Mouse (Mus musculus) macrophage (primary cell): Measurements from ENCODE around the gene Tas2r130. TPM values are rescaled to one million over a fixed set of nuclear protein-coding genes. Genes with fewer than 3 reads are reported as not detected.
"Not testable (repeated sequence)": the region's sequence is repeated elsewhere in the genome, so short reads cannot be mapped to it uniquely, and the experiment has no call there.

Experiments used
- H3K27ac ChIP-seq: fragments of 350-480 bp; formaldehyde crosslinking; 2 replicates; pipeline ENCODE4 v1.9.0; 2021
- H3K36me3 ChIP-seq: fragments of 350-480 bp; formaldehyde crosslinking; 2 replicates; pipeline ENCODE4 v1.9.0; 2021; ENCODE audit errors: inconsistent target
- H3K4me3 ChIP-seq: fragments of 350-480 bp; formaldehyde crosslinking; 2 replicates; pipeline ENCODE4 v1.9.0; 2021; ENCODE audit errors: inconsistent target
- H3K79me2 ChIP-seq: fragments of 350-480 bp; formaldehyde crosslinking; 2 replicates; pipeline ENCODE4 v1.9.0; 2021; ENCODE audit errors: inconsistent target
- WGBS: methylation state at CpG from one replicate; pipeline ENCODE4 v1.1.7; 2026; ENCODE audit warnings: inconsistent platforms; ENCODE audit not compliant: missing documents; 5-methylcytosine and 5-hydroxymethylcytosine counted together
- polyA plus RNA-seq: library from polyadenylated mRNA; stranded (reverse); fragments of 250-400 nt; gene quantifications from 3 replicates; pipeline ENCODE4 v1.2.4, GENCODE M21; 2018; ENCODE audit warnings: inconsistent platforms
- total RNA-seq, 78 experiments: library from RNA; depleted of rRNA; stranded (reverse); fragments of 250-400 nt; gene quantifications; 1 replicate in 9 of 78; 2 replicates in 24 of 78; 3 replicates in 43 of 78; 4 replicates in 2 of 78; pipeline ENCODE4 v1.2.4; 2018; ENCODE audit warnings: inconsistent platforms in 56 of 78

The Tas2r130 gene
- total RNA-seq (2018; cell fraction: chromatin; rRNA removed) = not detected
- not detected for total RNA-seq (2018; cell fraction: cytosol; rRNA removed)
- total RNA-seq (2018; cell fraction: nucleus; rRNA removed) = not detected
- polyA plus RNA-seq = not detected in 3 replicates

DNA sequence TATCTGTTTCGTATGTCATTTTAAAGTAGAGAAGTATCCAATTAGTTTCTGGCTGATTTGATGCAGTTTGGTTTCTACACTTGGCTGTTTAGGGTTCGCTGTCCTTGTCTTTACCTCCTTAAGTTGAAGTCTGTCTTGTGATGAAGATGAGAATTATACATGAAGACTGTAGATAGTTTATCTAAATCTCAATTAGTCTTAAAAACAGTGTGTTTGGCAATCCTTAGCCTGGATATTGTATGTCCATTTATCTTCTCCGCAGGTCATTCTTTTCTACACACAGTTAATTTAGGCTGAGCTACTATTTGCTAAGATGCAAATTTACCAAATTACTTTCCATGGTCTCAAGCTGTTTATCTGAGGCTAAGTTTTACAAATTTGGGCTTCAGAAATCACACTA, at the start of gene Tas2r130:
Tas2r130 (minus strand) TSS at position 101 of the 400 bp plus-strand sequence.
- H3K79me2 ChIP-seq = no peaks in the 10 kb centered on the region
- no peak within 1 kb of the TSS for H3K27ac ChIP-seq
- no peaks in the 10 kb centered on the region for H3K36me3 ChIP-seq
- WGBS = 77% methylated on average over 3 of the region's 3 CpGs
- H3K4me3 ChIP-seq = no peak within 1 kb of the TSS

- no peaks in the 10 kb centered on the region for H3K36me3 ChIP-seq
- H3K79me2 ChIP-seq = no peaks in the 10 kb centered on the region
- WGBS = 74% methylated on average over 3 of the region's 3 CpGs
- no peak within 1 kb of the TSS for H3K27ac ChIP-seq
- no peak within 1 kb of the TSS for H3K4me3 ChIP-seq
These were observed 48.1 kb upstream of the Tas2r130 start, which contains the start of gene Tas2r106 for GRCm38 (mm10) chr6:131678786-131679185. Tas2r106 (minus strand) TSS chr6:131678886.

GRCm38 (mm10) chr6:131660049-131660448, 29.3 kb upstream of the Tas2r130 start, which contains the start of gene Tas2r107:
Tas2r107 (minus strand) TSS chr6:131660149.
- Histone ChIP-seq H3K4me3 (no peak within 1 kb of the TSS), H3K27ac (no peak within 1 kb of the TSS), H3K36me3 (no peaks in the 10 kb centered on the region), H3K79me2 (no peaks in the 10 kb centered on the region)

GRCm38 (mm10) chr6:131609956-131610355, 20.8 kb downstream of the Tas2r130 start:
- not testable (repeated sequence) for H3K79me2 ChIP-seq, H3K4me3 ChIP-seq, H3K36me3 ChIP-seq, H3K27ac ChIP-seq
- WGBS = 78% methylated on average over 1 of the region's 1 CpGs

- 96% methylated on average over 3 of the region's 4 CpGs for WGBS
- Histone ChIP-seq H3K79me2 (no peaks in the 10 kb centered on the region), H3K27ac (no peak overlapping the region), H3K36me3 (no peaks in the 10 kb centered on the region), H3K4me3 (no peak overlapping the region)
These were observed 25.9 kb downstream of the Tas2r130 start for GRCm38 (mm10) chr6:131604821-131605220.

Other genes starting within 250 kb of the Tas2r130 start
- gene Ybx3, start 242.4 kb downstream of the Tas2r130 start, polyA plus RNA-seq = 23.2 to 133 TPM (median 72.9 TPM) in 3 replicates
- not detected in 3 replicates for gene 5430401F13Rik, start 144.5 kb downstream of the Tas2r130 start, polyA plus RNA-seq
- gene Gm6619, start 144.5 kb downstream of the Tas2r130 start, polyA plus RNA-seq = not detected in 3 replicates
- not detected in 3 replicates for gene Tas2r107, start 29.2 kb upstream of the Tas2r130 start, polyA plus RNA-seq
- gene Tas2r106, start 48.0 kb upstream of the Tas2r130 start, polyA plus RNA-seq = not detected in 3 replicates
- gene Tas2r104, start 54.8 kb upstream of the Tas2r130 start, polyA plus RNA-seq = not detected in 3 replicates
- gene Tas2r105, start 56.6 kb upstream of the Tas2r130 start, polyA plus RNA-seq = not detected in 3 replicates
- gene Tas2r114, start 59.2 kb upstream of the Tas2r130 start, polyA plus RNA-seq = not detected in 3 replicates